Mouse (Mus musculus): Measurements from ENCODE around the gene Svbp.

DNA sequence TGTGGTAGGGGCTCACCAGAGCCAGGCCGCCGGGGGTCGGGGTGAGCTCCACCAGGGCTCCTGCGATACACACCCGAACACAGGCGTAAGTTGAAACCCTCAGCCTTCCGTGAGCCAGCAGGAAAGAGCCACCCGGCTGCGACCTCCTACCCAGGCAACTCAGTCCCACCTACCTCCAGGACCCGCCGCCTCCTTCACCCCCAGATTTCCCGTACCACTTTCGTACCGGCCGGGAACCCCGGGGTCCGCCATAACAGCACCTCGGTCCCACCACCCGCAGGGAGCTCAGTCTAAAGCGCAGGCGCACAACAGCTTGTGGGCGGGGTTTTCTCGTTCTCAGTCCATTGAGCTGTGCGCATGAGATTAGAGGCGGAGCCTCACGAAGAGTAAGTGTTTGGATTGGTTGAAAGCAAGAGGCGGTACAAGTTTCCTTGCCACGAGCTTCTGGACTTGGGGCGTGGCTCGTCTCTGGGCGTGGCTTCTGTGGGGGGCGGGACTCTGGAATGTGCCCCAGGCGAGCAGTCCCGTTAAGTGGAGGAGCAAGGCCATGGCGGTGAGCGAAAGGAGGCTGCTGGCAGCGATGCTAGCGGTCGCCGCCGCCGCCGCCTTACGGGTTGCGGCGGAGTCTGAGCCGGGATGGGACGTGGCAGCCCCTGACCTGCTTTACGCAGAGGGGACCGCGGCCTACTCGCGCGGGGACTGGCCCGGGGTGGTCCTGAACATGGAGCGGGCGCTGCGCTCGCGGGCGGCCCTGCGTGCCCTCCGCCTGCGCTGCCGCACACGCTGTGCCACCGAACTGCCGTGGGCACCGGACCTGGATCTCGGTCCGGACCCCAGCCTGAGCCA, 37.5 kb downstream of the Svbp start, which contains the start of the genes AU022252 and P3h1:
- TF ChIP-seq POLR2A (IDR thresholded peaks at IDR 0.05; ENCODE audit: borderline replicate concordance, insufficient read depth, low read length) (peak; percentile 84; the same call in 1 of the 2 replicates), CTCF (IDR thresholded peaks at IDR 0.05; ENCODE audit: borderline replicate concordance, insufficient read depth, low read depth, low read length) (no peak)

Data from cerebellum, adult 2 months (tissue).